ENCODE assay signal across 7 mouse cellular contexts in genomic region chr13:42051961-42052695, GRCm38 (mm10). TPM values are rescaled to one million over a fixed set of nuclear protein-coding genes. Genes with fewer than 3 reads are reported as not detected.
DNase-seq lines count a peak whose midpoint lies in the region; ATAC-seq lines count a peak whose summit lies in the region.

Gene Hivep1 (plus strand): TSS chr13:42052021.

- peak; percentile 68 for DNase-seq in adipocyte (ENCODE audit: low spot score)
- peak; percentile 72 for DNase-seq in cerebellum, adult 9-10 months
- peak in 1 of 2 experiments; percentile 58 for DNase-seq in frontal cortex, adult 2 months (ENCODE audit: extremely low spot score in 1 of 2, low spot score in 1 of 2)
- peak; percentile 78 for DNase-seq in hindbrain, embryonic 11.5 days (ENCODE audit: low spot score)
- DNase-seq in left cerebral cortex, postnatal 10 days (ENCODE audit: extremely low spot score in 1 of 2, low spot score in 2 of 2): peak; percentile 44 to 87
- peak; percentile 21 to 59 for DNase-seq in right cerebral cortex, postnatal 36 days (ENCODE audit: low spot score in 2 of 2)

- intact Hi-C loops in left cerebral cortex, postnatal 10 days (cut with DNase I): loop anchor here (2.0 to 10.0 kb wide), 5 partner anchors 50 to 345 kb away; no protein-coding TSS in a partner anchor

- H3K4me2 ChIP-seq in hindbrain, embryonic 11.5 days (replicated peaks; ENCODE audit: low read depth, low read length): peak within 1 kb of the TSS; percentile 66

- peak within 1 kb of the TSS; percentile 98 for H3K27ac ChIP-seq in hindbrain, embryonic 11.5 days (ENCODE audit: low read depth, low read length)

- H3K27me3 ChIP-seq in hindbrain, embryonic 11.5 days (ENCODE audit: control insufficient read depth, insufficient read depth, low read length): no peaks in the 10 kb centered on the region
- H3K27me3 ChIP-seq in megakaryocyte, embryonic 14.5 days (replicated peaks): no peaks in the 10 kb centered on the region

- no peaks in the 10 kb centered on the region for H3K9me3 ChIP-seq in hindbrain, embryonic 11.5 days (ENCODE audit: control insufficient read depth, low read length)
- no peaks in the 10 kb centered on the region for H3K9me3 ChIP-seq in megakaryocyte, embryonic 14.5 days

- H3K4me1 ChIP-seq in hindbrain, embryonic 11.5 days (replicated peaks; ENCODE audit: control insufficient read depth, insufficient read depth, low read length): no peaks in the 10 kb centered on the region
- H3K4me1 ChIP-seq in megakaryocyte, embryonic 14.5 days: peaks cover 43% of the 10 kb centered on the region

- peak within 1 kb of the TSS; percentile 86 for H3K4me3 ChIP-seq in hindbrain, embryonic 11.5 days (ENCODE audit: low read depth, low read length)
- peak within 1 kb of the TSS; percentile 96 for H3K4me3 ChIP-seq in megakaryocyte, embryonic 14.5 days (replicated peaks)

- H3K36me3 ChIP-seq in hindbrain, embryonic 11.5 days (ENCODE audit: control insufficient read depth, insufficient read depth, low read length): no peaks in the 10 kb centered on the region
- peaks cover 31% of the 10 kb centered on the region for H3K36me3 ChIP-seq in megakaryocyte, embryonic 14.5 days (replicated peaks; ENCODE audit: low read length)

- H3K9ac ChIP-seq in hindbrain, embryonic 11.5 days (ENCODE audit: low read depth, low read length): peak within 1 kb of the TSS; percentile 95

- peak; percentile 61 for ATAC-seq in hindbrain, embryonic 11.5 days (ENCODE audit: low FRiP score)

- under 1% methylated on average over 62 of the region's 100 CpGs for WGBS in hindbrain, embryonic 11.5 days

RNA-seq across cellular contexts. Expression of gene Hivep1, which starts in this region (rescaled TPM):
- 27.7 and 28.2 TPM in 2 replicates for polyA plus RNA-seq in frontal cortex, adult 2 months (2012; rRNA removed)
- polyA plus RNA-seq in hindbrain, embryonic 11.5 days (2014; fragmentation: Nextera tagmentation; extraction: Ambion mirVana): 13.4 and 18.4 TPM in 2 replicates
- 10 to 100 TPM; 63.4 to 73.0 TPM for total RNA-seq in left cerebral cortex, postnatal 10 days (2021)
- 38.2 and 122 TPM in 2 replicates for polyA plus RNA-seq in megakaryocyte, embryonic 14.5 days (2012; ENCODE audit: insufficient read depth, low replicate concordance)
